Mouse (Mus musculus) G1E-ER4 (cell line): ENCODE measurements around the gene Spata13. TPM values are rescaled to one million over a fixed set of nuclear protein-coding genes. Genes with fewer than 3 reads are reported as not detected.

Experiments used
- GATA1 ChIP-seq: IDR thresholded peaks from one replicate; pipeline ENCODE4 v1.8.0; 2012; ENCODE audit warnings: low read length, inconsistent platforms
- polyA plus RNA-seq: library from polyadenylated mRNA; stranded (reverse); fragments of >175 nt; gene quantifications from 2 replicates; pipeline ENCODE4 v1.2.3, GENCODE M21; 2012

The Spata13 gene
- polyA plus RNA-seq, 1 experiment, result 0.02 TPM

DNA sequence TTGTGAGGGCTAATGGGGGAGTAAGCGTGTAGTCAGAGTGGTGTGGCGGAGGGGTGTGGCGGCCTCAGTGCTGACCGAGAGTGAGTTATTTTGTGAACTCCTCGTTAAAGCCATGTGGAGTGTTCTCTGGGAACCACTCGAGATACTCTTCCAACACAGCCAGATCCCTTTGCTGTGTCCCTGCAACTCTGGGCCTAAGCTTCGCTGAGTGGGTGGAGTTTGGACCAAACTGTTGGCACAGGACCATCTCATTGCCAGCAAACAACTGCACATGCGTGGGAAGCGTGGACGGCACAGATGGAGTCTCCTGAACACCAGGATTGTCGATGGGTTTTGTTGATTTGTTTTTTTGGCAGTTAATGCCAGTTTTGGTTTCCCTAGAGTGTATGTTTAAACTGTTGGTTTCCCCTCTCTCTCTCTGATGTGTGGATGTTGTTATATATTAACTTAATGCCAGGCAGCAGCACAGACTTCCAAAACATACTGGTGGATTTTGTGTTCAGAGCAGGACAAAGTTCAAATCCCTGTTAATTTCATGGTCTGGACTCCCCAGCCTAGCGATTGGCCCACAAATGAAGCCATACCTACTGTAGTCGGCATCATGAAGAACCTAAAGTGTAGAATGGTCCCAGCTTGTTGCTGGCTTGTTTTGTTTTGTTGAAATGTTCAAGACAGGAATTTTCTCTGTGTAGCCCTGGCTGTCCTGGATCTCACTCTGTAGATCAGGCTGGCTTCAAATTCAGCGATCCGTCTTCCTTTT, 22.3 kb downstream of the Spata13 start:
- no peak for TF ChIP-seq GATA1

DNA sequence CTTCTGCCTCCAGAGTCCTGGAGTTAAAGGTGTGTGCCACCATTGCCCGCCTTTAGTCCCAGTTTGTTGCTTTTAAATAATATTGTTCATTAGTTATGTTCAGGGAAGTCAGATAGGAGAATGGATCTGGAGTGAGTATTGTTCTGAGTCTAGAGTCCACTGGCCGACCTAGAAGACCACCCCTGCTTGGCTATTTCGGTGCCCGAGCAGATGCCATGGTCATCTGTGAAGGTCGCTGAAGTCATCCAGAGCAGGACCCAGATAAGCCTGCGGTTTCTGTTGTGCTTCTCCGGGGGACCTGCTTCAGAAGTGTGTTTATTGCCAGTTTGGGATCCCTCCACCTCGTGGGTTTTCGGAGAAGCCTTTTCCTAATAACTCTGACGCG, 22.9 kb downstream of the Spata13 start:
- TF ChIP-seq GATA1, result no peak

DNA sequence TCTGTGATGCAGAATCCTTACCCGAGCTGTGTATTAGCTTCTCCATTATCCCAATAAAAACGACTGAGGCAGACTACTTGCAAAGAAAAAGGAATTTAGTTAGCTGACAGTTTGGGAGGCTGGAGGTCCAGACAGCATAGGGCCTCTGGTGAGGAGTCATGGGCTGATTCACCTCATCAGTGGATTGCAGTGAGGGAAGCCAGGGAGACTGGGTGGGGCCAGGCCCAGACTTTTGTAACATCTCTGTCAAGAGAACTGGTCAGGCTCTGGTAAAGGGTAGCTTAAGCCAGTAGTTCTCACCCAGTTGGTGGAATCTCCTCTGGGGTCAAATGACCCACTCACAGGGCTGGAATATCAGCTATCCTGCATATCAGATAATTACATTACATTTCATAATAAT, 24.1 kb downstream of the Spata13 start:
- no peak for TF ChIP-seq GATA1

DNA sequence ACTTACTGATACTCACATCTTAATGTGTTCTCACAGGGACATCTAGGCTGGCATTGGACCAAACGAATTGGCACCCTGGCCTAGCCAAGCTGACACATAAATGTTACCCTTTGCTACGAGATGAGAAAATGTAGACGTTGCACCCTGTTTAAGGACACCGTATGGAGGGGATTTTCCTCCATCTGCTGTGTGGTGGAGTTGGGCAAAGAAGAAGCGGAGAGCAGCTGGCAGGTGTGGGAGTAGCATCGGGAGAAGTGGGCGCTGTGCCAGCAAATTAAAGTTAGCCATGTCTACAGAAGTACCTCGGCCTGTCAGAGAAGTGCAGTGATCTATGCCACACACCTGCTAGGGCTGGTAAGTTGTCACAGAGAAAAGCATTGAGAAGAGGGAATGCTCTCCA, 25.7 kb downstream of the Spata13 start:
- no peak for TF ChIP-seq GATA1

DNA sequence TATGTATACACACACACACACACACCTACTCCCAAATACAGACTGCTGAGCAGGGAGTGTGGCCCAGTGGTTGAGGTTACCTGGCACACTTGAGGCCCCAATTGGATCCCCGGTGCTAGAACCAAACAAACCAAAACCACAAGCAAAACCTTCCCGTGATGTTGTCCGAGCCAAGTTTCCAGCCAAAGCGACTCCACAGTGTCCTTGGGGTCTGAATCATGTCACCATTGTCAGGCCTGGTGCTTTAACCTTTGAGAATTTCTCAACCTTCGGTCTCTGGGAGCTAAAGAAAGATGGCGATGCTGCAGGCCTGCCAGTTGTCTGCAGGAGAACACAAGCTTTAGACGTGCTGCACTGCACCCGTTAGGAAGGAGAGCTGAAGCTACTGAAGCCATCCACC, 26.8 kb downstream of the Spata13 start:
- TF ChIP-seq GATA1, result no peak

DNA sequence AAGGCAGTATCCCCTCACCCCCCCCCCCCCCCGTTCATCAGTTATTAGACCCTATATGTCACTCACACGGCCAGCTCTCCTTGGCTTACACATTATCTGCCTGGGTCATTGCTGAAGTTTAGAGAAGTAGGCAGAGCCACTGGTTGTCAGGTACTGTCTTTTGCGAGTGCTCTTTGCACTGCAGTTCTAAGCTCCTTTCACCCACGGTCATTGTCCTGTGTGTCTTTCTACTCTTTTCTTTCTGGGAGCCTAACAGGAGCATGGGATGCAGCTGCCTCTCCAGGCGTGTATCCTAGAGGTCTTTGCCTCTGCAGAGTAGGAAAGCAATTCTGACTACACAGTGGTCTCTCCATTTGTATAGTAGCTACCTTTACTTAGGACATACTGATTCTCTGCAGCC, 27.5 kb downstream of the Spata13 start:
- TF ChIP-seq GATA1, result no peak

DNA sequence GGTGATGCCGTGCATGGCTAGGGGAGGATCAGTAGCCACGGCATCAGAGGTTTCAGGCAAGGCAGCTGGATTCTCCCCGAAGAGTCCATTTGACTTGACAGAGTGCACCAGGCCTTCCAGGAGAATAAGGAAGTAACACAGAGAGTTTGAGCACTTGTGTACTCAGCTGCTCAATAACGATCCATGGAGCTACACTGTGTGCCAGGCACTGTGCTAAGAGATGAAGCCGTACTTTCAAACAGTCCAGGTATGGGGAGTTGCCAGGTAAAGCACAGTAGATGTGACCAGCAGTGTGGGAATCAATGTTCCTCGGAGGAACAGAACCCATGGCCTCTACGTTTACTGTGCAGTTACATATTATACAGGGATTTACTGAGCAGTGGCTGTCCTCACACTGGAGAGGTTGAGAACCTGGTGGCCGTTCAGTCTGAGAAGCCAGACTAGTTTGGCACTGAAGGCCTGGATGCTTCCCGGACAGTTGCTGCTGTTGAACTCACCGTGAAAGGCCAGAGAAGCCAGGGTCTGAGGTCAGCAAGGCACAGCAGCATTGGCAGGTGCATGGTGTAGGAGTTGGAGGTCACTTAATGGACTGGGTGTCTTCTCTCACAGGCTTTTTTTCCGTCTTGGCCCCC, 29.6 kb downstream of the Spata13 start:
- no peak for TF ChIP-seq GATA1

DNA sequence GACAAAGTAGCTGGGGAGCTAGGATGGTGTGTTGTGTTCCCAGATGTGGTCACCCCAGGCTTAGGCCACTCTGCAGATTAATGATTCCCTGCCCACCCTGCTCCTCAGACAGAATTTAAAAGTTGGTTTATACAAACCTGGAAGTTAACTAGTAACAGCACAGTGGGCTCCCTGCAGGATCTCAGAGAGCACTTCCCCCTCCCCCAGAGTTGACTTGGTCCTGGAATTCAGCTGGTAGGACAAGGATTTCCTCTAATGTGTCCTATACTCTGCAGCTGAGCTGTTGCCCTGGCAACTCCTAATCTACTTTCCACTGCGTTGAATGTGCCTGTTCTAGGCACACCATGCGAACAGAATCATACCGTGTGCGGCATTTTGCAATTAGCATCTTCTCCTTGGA, 30.8 kb downstream of the Spata13 start:
- no peak for TF ChIP-seq GATA1

DNA sequence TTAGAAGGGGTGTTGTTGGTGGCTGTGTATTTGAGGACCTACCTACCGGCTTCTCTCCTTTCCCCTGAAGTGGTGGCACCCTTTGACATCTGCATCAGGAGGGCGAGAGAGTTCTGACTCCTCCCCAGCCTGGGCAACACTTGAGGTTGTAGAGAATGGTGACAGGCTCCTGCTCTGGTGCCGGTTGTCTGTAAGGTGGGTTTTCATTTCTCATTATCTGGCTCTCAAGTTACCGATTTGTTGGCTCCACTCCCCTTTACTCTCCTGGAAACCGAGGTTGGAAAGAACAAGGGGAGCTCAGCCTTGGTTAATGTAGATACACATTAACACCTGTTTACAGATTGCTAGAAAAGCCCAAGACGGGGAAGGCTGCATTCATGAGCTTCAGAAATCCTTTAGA, 31.5 kb downstream of the Spata13 start:
- TF ChIP-seq GATA1, result no peak

DNA sequence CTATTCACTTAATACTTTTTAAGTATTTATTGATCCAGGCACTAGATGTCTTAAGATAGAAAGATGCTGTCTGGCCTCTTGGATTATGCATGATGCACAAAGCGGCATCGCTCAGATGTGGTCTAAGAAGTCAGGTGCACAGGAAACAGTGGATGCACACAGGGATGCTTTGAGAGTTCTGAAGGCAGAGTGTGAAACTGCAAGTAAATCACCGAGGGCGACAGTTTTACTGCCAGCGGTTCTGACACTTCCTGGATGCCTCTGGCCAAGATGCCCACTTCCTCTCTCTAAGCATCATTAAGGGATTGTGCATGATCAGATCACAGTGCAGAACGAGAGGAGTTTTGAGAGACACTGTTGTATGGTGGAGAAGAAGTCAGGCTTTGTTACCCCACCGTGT, 32.5 kb downstream of the Spata13 start:
- no peak for TF ChIP-seq GATA1

DNA sequence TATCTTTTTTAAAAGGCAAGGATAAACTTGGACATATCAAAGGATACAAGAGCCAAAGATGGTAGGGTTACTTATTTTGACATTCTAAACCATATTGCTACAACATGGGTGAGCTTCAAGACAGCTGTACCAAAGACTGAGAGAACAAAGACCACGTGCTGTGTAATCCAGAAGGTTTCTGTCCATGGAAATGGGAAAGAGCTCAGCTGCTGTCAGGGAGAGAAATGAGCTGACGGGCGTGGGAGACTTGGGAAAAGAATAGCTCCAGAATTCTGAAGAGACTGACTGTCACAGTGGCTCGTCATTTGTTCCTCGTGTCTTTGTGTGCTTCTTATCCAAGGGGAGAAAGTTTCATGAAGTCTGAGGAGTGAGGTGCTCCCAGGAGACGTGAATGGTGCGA, 36.4 kb downstream of the Spata13 start:
- TF ChIP-seq GATA1, result no peak

DNA sequence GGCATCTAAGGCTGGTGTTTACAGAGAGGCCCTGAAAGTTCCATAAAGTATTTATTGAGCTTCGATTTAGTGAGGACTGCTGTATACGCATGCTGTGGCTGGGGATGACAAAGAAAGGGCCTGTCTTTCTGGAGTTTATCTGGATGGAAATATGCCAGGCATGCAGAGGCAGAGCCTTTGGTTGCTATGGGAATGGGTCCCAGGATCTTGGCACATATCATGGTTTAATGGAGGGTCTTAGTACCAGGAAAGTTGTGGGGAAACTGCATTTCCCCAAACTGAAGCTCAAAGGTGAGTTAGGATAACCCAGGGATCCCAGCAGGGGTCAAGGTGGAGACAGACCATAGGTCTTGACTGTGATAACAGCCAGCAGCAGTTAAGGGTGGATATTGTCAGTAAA, 37.7 kb downstream of the Spata13 start:
- no peak for TF ChIP-seq GATA1

DNA sequence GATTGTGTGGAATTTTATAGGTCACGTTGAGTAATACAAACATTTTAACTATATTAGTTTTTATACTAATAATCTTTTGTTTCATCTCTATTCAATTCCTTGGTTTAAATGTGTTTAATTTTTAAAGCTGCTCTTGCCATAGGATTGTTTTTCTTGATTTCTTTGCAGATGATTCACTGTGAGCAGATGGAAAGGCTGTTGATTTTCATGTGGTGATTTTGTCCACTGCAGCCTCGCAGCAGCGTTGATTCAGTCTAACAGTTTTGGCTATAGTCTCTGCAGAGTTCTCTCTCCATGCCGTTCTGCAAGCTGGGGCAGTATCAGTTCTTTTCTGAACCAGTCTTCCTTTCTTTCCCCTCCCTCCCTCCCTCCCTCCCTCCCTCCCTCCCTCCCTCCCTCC, 41.9 kb downstream of the Spata13 start:
- TF ChIP-seq GATA1, result no peak

DNA sequence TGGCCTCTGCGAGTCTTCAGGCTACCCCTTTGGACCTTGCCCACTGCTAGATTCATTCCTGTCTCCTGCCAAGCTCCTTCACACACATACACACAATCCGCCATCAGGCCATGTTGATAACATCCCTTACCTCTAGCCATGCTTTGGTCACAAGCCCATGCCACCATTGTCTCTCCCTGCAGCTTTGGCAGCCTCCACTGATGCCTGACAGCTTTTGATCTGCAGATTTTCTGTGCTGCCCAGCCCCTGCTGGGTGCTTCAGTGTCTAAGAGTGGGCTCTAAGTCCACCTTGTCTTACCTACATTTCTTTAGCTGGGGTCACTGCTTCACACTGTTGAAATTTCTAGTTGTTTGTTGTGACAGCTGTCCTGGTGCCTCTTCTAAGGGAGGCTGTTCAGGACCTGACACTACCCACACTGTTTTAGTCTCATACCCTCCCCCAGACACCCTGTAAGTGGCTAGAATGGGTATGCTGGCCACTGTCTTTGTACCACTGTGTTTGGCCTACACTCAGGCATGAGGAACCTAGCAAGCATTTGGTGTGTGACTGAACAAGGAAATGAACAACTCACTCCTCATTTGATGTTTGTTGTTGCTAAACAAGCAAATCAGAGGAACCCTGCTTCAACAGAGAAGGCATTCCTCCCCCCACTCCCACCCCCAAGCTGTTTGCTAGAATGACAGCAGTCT, 43.0 kb downstream of the Spata13 start:
- TF ChIP-seq GATA1, result no peak

DNA sequence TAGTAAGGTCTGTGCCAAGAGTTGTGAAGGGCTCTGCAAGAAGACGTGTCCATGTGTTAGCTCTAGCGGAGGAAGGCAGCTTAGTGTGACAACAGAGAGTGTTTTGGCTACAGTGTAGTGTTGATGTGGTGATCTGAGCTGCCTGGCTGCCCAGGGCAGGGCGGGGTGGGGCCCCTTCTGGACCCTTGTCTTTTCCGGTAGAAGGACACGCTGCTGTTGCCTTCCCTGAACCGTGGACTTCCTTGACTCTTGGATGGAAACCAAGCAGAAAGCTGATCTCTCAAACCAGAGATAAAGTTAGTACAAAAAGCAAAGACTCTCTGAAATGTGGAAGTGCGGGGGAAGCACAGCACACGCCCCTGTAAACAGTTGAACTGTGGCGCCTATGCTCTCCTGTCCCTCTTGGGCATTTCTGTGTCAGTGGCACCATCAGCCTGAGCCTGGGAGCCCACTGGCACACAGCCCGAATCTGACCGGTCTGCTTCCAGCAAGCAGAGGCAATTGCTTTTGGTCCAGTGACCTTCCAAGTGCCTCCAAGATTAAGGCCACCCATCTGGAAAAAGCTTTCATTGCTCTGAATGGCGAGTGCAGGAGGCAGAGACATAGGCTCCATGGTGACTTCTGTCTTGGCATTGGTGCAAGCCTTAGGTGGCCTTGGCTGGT, 48.7 kb downstream of the Spata13 start:
- no peak for TF ChIP-seq GATA1

DNA sequence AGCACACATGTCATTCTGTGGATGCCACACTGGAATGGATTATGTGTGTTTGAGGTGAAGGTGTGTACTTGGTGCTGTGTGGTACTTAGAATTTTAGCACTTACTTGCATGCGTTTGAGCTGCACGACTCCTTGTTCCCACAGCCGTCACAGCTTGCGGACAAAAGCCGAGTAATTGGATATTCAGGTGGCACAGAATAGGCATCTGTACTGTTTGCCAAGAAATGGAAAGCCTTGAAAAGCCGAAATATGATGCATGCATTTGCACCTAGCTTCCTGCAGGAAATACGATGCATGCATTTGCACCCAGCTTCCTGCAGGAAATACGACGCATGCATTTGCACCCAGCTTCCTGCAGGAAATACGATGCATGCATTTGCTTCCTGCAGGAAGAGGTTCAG, 50.2 kb downstream of the Spata13 start:
- TF ChIP-seq GATA1, result no peak
